Mouse (Mus musculus): ENCODE measurements around the gene Fhl2.

The Fhl2 gene

DNA sequence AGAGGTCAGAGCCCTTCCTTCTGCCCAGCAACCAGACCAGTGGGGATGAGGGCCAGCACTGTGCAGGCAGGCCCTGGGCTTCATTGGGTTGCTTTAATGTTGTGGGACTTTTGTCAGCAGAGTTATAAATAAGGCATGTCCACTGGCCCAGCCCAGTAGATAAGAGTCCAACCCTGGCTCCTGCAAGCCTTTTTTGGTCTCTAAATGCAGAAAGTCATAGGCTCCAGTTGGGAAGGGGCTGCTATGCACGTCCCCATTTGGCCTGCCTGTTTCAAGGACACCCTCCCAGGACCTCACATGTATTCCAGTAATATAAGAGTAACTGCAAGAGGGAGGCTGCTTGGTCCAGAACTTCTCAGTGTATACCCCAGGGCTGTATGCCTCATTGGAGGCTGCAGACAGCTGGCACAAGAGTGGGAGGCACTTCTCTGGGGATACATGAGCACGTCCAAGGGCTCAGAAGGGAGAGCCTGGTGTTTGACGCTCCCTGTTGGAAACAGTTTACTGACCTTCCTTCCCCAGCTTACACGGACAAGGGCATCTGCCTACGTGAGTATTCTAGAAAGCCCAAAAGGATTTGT lies at the start of gene Fhl2:
TSS of gene Fhl2 (minus strand) at position 324 of the 581 bp plus-strand sequence.
- no peak for DNase-seq

DNA sequence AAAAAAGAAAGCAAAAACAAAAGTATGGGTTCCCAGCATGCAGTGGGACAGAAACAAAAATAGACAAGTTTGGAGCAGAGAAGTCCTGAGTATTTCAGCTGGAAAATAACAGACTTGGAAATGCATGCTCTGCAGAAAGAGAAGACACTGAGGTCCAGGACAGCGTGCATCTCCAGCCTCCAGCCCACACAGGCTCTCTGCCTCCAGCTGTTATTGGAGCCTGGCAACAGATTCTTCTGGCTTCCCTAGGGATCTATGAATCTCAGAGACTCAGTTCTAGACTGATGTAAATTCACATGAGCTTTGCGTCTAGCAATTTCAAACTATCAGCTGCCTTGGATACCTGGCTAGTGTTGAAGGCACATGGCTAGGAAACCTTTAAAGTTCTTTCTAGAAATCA lies 48.2 kb upstream of the Fhl2 start:
- DNase-seq: no peak

DNA sequence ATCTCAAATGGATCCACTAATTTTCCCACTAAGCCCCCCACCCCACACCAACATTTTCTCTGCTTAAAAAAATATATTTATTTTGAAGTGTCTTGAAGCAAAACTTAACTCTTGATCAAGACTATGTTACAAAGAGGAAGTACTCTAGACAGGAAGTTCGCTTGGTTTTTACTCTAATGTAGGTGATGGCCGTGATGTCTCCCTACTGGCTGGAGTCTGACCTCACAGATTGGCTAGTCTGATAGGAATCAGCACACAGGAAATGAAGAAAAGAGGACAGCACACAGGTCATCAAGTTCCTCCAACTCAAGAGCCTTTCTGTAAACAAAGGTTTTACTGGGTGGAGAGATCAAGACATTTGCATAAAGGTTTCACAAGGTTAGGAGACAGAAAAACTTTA lies 44.4 kb upstream of the Fhl2 start:
- DNase-seq: no peak

DNA sequence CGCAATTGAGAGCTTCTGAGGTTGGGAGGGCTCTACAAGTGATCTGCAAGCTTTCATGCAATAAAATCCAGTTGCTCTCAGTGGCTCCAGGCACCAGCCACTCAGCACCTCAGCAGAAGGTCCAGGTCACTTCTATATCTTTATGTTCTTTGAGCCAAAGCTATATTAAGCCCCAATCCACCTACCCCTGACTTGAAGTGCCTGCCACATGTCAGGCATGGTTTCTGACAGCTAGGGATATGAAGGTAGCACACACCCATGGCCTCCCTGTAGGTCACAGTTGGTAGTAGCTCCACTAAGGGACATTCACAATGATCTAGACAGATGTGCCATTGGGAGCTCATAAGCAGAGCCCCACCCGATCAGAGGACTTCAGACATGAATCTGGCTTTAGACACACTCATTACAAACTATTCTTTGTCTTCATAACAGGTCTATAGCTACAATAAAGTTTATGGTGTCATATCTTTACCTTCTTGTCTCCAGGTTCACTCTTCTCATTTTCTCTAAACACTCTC lies 43.1 kb upstream of the Fhl2 start:
- no peak for DNase-seq

DNA sequence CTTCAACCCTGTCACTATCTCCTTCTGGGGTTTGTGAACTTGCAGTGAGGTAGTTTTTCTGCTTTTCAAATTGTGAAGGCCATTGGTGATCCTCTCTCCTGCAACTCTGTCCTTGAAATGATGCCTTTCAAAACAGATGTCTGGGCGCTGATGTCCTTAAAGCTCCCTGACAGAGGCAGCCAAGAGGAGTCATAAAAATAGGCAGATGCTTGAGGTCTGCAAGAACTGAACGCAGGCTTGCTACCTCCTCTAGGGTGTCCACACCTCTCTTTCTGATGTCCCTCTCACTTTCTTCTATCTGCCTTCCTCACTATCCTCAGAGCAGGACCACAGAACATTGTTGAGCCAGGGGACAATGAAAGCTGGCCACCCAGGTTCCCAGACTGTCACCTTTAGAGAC lies 41.7 kb upstream of the Fhl2 start:
- DNase-seq: no peak

DNA sequence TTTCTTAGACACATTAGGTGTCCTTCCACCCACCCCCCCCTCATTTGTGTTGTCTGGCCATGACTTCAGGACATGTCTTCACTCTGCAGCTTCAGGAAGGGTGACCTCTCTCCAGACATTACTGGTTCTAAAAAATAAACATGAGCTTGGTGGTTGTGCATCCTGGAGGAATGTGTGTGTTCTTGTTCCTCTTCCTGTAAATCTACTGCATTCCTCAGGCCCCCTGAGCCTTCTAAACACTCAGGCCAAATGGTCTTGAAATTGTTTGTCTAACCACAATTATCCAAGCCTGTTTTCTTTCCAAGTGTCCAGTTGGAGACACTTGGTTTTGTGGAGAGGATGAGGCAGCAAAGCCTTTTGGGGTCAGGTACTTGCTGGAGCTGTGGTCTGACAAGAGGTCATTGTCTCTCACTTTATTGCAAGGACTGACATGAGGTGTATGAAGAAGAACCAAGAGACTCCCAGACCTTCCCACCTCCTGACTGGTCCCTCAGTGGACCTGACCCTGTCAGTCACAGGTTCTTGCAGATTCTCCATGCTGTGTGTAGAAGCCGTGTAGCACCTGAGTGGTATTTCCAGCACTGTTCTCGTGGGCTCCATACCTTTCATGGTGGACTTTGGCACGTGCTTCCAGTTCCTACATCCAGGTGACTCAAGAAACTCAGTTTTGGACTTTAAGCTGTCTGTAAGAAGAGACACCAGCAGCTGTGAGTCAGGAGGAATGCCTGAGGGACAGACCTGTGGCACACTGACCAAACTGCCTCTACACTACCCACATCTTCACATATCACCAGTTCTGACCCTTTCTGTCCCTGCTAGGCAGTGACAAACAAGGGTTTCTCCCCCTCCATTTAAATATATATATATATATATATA lies 40.8 kb upstream of the Fhl2 start:
- DNase-seq: no peak

DNA sequence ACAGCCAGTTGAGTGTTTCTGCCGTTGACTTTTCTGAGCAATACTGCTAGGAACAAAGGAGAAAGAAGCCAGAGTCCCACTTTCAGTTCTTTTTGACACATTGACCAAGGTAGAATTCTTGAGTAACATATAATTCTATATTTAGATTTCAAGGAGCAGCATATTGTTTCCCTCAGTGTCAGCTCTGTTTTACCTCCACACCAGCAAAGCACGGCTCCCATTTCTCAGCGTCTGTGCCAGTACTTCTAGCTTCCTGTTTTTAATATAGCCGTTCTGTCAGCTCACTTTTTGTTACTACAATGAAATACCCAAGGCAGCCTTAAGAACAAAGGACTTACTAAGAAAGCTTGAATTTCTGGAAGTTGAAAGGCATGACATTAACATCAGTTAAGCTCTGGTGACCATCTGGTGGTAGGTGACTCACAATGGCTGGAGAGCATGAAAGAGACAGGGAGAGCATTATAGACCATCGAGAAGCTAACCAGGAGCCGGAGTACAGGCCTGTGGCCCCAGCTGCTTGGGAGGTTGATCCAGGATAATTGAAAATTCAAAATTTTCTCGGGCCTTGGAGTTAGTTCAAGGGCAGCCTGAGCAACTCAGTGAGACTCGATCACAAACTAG lies 28.9 kb upstream of the Fhl2 start:
- no peak for DNase-seq

DNA sequence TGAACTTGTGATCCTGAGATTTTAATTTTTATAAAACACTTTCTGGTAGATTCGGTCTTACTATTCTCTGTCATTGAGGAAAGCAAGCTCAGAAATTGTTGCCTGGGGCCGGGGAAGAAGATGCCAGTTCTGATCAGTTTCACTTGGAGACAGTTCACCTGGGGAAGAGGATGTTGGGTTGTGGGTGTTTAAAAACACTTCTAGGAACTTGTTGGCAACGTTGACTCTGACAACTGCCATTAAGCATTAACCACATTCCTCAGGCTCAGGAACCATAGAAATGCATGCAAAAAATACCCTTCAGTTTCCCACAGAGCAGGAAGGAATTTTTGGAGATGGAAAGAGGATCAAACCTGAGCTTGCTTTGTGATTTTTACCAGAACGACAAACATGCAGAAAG lies 28.2 kb upstream of the Fhl2 start:
- DNase-seq: no peak

DNA sequence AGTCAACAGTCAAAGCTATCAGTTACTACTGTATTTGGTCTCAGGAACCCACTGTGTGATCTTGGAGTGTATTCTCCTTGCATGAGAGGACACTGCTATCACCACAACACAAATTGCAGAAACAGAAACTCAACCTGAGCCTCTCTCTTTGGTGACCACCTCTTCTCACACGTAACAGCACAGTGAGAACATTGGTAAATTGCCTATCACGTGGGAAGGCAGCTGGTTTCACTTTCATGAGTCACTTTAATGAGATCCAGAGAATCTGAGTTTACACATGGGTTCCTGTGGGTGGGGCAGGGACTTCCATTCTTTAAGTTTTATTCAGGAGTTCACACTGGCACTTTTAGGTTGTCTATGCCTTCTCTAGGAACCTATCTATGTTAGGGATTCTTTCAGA lies 27.4 kb upstream of the Fhl2 start:
- no peak for DNase-seq

DNA sequence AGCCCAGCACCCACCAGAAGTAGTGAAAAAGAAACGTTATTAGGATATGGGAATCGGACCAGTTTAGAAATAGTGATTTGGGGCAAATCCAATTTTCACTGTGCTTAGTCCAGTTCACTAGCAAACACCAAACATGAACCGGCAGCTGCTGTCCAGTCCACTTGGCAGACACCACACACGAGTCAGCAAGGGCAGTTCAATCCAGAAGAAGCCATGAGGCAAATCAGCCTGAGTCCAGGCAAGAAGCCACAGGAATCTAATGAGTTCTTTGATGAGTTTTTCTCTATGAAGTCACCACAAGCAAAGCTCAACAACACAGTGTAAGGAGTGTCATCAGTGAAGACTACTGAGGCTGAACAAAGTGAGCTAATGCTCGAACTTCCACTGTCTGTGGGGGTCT lies 26.3 kb upstream of the Fhl2 start:
- no peak for DNase-seq

DNA sequence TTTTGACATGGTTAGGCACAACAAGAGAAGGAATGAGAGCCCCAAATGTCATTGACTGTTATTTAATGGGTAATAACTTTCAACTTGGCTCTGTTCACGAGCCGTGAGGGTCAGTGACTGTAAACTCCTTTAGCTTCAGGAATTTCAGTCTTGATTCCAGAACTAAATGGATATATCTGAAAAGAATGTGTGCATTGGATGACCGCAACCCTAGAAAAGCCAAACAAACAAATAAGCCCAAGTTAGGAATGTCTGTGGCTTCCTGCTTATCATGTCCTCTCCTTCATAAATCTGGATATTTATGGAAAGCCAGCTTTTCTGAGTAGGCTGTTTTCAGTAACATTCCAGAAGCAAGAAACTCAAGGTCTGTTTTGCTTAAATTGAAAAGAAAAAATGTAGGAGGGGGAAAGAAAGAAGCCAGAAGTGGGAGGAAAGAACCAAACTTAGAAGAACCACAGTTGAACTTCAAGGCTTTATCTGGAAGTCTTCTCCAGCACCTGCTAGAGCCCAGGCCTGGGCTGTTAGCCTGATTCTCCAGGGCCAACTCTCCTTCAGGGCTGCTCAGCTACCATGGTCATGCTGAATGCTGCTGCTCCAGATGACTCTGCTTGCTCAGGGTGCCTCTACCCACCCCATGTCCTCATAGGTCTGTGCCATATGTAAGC lies 21.4 kb upstream of the Fhl2 start:
- DNase-seq: no peak

DNA sequence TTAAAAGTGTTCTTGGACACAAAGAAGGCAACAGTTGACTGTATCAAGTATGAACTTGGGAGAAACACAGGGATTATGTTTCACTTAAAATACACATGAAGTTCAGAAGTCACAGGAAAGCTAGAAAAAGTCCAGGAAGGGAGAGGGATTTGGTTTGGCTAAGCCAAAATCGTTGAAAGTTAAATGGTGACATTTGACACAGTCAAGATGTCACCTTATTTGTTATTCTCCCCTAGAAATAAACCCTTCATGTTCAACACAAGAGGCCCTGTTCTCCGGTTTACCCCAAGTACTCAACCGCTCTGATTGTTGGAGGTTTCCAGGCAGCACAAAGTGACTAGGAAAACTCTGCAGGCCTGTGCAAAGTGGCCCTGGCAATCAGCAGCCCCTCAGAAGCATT lies 18.8 kb upstream of the Fhl2 start:
- no peak for DNase-seq

DNA sequence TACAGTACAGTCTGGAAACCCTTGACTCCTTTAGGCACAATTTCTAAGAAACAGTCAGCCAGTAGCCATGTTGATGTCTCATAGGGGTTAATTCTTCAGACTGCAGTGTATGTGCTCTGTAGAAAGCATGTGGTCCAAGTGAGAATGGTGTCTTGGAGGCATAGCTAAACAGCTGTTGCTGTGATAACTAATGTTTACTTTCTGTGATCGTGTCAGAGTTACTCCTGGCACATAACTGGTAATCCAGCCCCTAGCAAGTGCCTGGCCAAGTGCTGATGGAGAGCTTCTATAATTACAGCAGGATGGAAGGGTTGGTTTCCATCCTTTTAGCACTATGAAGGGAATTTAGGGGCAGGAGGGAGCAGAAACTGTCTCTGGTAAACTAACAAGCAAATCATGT lies 14.5 kb upstream of the Fhl2 start:
- no peak for DNase-seq

DNA sequence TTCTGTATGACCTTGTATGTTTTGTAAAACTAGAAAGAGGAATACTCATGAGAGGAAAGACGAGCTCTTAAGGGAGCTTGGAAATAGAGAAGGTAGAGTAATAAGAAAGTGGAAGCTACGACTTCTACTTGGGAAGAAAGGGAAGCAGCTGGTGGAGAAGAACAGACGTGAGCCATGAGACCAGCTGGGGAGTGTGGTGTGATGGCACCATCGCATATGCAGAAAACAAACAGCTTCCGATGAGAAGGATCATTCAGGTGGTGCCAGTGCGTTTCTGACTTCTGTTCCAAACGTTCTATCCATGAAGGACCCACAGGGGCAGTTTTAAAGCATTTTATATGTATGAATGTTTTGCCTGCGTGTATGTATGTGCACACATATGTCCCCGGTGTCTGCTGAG lies 13.5 kb upstream of the Fhl2 start:
- DNase-seq: no peak

DNA sequence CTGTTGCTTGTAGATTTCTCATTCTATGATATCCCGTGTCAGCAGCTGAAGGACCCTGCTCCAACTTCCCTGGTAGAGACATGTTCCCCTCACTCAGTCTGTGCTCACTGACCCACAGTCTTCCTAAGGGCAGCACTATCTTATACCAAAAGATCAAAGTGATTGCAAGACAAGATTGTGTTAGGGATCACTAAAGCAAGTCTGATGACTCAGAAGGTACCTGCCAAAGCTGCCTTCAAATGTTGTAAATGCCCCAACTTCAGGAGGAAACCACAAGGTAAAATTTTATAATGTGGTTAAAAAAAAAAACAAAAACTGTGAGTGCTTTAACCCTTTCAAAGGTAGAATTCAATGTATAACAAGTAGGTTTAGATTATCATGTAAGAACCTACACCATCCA lies 10.4 kb upstream of the Fhl2 start:
- DNase-seq: no peak

DNA sequence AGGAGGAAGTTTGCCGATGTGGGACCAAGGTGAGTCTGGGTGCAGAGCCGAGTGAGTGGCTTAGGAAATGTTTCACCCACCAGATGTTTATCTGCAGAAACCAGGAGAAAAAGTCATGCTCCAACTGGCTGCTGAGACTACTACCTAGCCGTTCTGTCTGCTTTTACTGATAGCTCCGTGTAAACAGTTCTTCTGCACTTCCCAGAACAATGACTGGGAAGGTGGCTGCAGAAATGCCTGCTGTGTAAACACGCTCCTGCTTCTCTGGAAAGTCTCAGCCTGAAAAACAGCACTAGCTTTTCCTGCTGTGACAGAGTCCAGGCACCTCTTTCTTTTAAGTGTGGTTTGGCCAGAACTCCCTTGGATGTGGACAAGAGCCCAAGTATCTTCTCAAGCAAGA lies 6.5 kb upstream of the Fhl2 start:
- DNase-seq: no peak

DNA sequence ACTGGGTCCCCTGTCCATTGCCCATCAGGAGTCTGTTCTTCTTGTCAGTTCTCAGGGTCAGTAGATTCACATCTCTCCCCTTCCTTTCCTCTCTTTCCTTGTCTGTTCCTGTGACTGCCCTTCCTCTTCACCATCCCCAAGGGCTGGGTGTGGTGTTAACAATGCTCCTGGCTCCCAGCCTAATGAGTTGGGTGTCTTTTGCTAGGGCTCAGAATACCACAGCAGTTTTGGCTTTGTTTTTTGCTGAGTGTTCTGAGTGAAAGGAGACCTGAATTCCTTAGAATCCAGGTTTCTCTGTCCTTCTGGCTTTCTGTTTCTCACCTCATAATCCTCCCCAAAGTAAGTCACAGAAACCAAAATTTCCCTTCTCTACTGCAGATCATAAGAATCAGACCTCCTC lies 5.4 kb upstream of the Fhl2 start:
- no peak for DNase-seq

DNA sequence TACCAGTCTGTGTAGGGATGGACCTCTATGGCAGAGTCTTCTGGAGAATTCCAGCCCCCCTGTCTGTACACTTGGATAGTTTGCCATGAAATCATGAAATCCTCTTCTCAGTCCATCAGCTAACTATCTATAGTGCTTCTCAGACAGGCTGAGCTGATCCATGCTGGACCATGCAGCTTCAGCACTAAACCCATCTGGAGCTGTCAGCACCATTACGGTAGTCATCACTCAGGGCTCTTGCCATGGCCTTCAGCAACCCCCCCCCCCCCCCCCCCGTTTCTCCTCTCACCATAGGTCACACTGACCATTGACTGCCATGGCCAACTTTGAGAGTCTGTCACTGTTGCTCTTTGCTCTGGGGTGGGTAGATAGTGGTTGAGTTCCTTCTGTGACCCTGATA lies 5.0 kb upstream of the Fhl2 start:
- no peak for DNase-seq

DNA sequence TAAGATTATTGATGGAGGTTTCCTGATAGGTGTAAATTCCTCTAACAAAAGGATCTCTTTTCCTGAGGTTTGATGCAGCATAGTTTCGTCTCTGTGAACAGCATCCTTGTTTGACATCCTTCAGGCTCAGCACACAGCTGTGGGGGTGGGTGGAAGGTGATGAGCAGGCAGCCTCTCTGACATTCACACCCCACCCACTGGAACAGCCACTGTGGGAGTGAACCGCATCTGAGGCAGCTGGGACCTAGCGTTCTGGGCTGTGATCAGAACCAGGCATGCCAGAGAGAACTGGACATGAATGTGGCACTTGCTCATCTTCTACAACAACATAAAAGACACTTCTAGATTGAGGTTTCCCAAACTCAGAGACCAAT lies 3.1 kb upstream of the Fhl2 start:
- DNase-seq: no peak

DNA sequence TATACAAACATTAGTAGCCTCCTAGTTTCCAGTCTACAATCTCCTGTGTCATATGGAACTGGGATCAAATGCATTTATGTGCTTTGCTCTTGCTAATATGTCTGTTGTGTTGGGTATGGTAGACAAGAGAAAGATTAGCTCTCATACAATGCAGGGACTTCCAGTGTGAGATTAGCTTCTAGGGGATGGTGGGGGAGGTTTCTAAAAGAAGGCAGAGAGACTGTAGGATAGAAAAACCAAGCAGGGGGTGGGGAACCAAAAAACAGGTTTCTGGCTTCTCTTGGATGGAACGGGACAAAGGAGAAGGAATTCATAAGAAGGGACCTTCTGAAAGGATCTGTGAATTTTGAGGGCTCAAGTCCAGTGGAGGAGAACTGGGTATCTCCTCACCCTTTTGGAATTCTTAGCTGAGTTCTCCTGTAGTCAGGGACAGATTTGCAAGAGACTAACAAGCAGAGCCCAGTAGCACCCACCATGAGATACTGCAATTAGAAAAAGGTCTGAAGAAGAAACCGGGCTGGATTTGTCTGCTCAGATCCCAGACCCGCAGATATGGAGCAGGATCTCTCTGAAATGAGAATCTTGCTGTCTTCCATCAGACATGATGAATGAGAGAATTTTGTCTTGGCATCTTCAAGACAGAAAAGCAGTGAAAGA lies 2.6 kb upstream of the Fhl2 start:
- no peak for DNase-seq

DNA sequence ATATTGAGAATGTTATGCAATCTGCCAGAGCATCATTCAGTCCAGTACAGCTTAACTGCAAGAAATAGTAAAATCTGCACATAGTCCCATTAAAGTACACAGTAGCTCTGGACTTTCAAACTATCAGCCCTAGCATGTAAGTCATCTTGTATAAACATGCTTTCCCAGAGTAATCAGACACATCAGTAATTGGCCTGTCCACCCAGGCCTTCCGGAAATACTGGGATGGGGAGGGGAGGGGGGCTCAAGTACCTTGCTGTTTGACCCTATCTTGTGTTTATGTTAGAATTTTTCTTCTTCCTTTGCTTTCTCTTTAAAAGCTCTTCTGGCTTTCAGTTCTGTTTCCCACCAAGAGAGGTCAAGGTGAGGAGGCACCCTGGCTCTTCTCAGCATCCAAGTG lies 725 bp downstream of the Fhl2 start:
- no peak for DNase-seq

DNA sequence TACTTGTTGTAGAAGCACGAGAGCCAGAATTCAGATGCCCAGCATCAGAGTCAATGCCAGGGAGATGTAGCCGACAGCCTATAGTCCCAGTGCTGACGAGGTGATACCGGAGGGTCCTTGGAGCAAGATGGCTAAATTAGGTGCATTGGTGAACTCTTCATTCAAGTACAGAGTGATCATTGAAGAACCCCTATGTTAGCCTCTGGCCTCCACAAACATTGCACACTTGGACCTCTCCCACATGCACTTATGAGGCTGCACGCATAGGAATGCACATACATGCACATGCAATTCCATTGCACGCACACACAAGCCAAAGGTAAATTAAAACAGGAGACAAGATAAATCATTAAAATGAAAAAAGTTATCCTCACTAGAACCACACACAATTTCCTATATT lies 3.4 kb downstream of the Fhl2 start:
- no peak for DNase-seq

DNA sequence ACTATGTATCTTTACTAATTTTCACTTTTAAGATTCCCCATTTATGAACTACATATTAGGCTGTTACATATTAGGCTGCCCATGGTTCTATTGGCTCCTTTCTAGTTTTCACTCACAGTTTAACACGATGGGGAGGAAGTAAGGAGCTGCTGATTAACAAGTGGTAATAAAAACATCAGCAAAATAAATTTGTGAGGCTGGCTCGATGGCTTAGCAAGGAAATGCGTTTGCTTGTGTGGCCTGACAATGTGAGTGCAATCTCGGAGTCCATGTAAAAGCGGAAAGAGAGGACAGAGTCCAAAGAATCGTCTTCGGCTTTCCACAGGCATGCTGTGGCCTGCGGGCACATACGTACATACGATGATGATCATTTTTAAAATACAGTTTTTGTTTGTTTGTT lies 4.3 kb downstream of the Fhl2 start:
- no peak for DNase-seq

All from cerebellum, adult 11 months (tissue).